Mouse (Mus musculus) ovary, postnatal 36 days (tissue): Measurements from ENCODE around the gene Gmfg.

Source experiments
- DNase-seq: peaks from one replicate; pipeline ENCODE4 v3.0.0; 2022; ENCODE audit warnings: low spot score, mixed read lengths

Gene Gmfg

GRCm38 (mm10) chr7:28438771-28439170 is 1.5 kb downstream of the Gmfg start:
- DNase-seq = no peak

GRCm38 (mm10) chr7:28440739-28441138 is 3.5 kb downstream of the Gmfg start:
- no peak for DNase-seq

DNA sequence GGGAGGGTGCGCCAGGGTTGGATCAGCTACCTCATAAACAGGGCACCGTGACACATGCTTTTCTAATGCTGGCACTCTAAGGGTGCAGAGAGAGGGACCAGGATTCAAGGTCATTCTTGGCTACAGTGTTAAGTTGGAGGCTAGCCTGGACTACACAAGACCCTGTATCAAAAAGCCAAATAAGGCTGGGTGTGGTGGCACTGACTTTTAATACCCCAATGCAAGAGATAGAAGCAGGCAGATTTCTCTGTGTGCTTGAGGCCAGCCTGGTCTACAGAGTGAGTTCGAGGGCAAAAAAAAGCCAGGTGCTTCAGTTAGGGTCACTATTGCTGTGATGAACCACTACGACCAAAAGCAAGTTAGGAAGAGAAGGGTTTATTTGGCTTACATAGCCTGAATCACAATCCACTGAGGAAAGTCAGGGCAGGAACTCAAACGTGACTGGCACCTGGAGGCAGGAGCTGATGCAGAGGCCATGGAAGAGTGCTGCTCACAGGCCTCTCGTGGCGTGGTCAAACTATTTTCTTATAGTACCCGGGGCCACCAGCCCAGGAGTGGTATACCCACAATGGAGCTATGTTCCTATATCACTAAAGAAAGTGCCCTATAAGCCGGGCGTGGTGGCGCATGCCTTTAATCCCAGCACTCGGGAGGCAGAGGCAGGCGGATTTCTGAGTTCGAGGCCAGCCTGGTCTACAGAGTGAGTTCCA is 4.7 kb downstream of the Gmfg start:
- no peak for DNase-seq

DNA sequence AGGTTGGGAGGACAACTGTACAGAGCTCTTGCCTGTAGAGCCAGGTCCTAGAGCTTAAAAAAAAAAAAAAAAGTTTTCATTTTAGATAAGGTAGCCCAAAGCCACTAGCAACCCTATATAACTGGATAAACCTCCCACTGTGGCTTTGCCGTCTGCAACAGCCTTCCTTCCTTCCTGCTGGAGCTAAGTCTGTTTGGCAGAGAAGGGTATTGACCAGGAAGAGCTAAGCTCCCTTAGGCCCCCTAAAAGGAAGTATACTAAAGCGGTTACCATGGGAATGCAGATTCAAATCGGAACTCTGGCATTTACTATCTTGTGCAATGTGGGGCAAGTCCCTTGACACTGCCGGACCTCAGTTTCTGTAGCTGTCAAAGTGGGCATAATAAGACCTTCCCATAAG is 5.4 kb downstream of the Gmfg start:
- no peak for DNase-seq

DNA sequence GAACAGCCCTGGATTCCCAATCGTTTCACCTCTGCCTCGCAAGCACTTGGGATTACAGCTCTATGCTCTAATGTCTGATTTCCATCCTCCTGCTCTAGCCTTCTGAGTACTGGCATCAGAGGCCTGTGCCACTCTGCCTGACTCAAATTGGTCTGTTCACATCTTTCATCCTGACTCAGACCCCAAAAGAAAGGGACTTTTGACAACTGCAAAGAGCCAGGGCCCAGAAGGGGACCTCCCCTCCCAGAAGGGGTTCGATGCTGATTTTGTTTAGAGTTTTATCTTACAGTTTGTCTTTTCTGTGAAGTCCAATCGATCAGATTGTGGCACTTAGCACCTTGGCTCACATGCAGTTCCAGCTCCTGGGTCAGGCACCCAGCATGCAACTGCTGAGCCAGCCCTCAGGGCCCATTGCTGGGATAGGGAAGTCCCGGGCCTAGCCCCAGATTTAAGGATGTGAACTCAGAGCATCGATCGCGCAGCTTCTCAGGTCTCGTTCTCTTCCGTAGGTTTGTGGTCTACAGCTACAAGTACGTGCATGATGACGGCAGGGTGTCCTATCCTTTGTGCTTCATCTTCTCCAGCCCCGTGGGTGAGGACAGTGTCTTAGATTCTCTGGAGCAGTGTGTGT is 7.2 kb downstream of the Gmfg start:
- DNase-seq = no peak

- DNase-seq = peak; percentile 76
Observed at GRCm38 (mm10) chr7:28446446-28446845, 9.2 kb downstream of the Gmfg start.

GRCm38 (mm10) chr7:28447101-28447830 is 10.0 kb downstream of the Gmfg start:
- peak; percentile 35 for DNase-seq

DNA sequence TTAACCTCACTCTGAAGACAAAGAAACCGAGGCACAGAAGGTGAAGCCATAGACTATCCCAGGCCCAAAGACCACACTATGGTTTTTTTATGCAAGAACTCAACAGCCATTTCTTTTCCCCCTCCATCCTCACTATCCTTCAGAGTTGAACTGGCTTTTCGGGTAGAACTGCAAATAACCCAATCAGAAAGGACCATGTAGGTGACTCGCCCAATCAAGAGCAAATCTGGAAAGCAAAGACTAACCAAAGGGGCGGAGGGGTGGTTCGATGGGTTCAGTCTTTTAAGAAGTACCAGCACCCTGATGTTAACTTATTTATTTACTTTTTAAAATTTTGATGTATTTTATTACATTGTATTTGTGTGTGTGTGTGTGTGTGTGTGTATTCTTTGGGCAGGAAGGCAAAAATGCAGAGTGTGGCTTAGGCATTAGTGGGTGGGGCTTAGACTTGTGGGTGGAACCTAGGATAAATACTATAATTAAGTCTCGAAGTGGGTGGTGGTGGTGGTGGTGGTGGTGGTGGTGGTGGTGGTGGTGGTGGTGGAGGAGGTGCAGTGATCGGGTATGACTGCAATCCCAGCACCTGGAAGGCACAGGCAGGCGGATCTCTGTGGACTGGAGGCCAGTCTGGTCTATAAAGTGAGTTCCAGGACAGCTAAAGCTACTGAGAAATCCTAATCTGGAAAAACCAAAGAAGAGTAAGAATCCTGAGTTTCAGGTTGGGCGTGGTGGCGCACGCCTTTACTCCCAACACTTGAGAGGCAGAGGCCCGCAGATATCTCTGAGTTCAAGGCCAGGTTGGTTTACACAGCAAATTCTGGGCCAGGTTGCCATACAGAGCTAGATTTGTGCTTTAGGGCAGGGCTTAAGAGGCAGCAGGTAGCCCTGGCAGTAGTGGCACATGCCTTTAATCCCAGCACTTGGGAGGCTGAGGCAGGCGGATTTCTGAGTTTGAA is 10.9 kb downstream of the Gmfg start:
- DNase-seq = no peak

- peak; percentile 27 for DNase-seq
Observed at GRCm38 (mm10) chr7:28451531-28452360, 14.5 kb downstream of the Gmfg start, which contains the start of gene Lrfn1. Lrfn1 (plus strand) TSS chr7:28451980.

- no peak for DNase-seq
Observed at GRCm38 (mm10) chr7:28452361-28453005, 15.2 kb downstream of the Gmfg start.

- no peak for DNase-seq
Observed at GRCm38 (mm10) chr7:28460361-28460760, 23.1 kb downstream of the Gmfg start.

DNA sequence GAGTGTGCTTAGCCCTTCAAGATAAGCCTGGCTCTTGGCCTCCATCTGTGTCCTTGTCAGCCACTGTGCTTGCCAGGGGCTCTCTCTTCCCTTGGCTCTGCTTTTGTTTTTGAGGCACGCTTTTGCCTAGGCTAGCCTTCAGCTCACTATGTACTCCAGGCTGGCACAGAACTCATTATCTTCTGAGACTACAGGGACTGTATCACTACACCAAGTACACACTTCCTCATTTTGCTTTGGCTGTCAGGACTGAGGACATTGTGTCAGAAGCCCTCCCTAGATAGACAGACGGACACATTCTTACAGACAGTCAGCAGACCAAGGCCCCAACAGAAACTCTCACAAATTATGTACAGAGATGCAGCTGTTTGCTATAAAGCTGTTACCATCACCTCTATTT is 25.5 kb downstream of the Gmfg start:
- no peak for DNase-seq

GRCm38 (mm10) chr7:28464416-28465212 is 27.4 kb downstream of the Gmfg start:
- DNase-seq = peak; percentile 63

DNA sequence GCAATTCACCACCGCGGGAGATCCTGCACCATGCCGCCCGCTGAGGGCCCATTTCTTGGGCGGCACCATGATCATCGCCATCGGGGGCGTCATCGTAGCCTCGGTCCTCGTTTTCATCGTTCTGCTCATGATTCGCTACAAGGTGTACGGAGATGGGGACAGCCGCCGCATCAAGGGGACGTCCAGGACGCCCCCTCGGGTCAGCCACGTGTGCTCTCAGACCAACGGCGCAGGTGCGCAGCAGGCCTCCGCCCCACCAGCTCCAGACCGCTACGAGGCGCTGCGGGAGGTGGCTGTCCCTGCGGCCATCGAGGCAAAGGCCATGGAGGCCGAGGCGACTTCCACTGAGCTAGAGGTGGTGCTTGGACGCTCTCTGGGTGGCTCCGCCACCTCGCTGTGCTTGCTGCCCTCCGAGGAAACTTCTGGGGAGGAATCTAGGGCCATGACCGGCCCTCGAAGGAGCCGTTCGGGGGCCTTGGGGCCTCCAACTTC is 29.5 kb downstream of the Gmfg start:
- DNase-seq = no peak

DNA sequence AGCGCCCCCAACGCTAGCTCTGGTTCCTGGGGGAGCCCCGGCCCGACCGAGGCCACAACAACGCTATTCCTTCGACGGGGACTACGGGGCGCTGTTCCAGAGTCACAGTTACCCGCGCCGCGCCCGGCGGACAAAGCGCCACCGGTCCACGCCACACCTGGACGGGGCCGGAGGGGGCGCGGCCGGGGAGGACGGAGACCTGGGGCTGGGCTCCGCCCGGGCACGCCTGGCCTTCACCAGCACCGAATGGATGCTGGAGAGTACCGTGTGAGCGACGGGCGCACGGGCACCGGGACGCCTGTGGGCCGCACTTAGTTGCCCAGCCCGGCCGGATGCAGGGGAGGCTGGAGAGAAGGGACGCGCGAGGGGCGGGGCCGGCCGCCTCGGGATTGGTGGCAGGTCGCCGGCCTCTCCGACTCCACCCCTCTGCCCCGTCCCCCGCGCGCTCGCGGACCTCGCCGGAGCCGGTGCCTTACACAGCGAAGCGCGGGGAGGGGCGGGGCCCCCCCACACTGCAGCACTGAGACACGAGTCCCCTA is 30.0 kb downstream of the Gmfg start:
- DNase-seq = peak; percentile 69

DNA sequence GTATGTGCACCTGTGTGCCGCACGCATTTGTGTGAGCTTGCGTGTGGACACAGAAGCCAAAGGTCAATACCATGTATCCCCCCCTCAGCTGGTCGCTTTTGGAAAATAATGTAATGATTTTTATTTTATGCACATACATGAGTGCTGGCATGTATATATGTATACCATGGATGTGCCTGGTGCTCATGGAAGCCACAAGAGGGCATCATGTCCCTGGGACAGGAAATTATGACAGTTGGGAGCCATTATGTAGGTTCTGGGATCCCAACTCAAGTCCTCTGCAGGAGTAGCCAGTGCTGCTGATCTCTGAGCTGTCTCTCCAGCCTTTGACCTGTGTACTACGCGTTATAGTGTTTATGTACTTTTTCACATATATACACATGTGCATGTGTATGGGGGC is 38.9 kb downstream of the Gmfg start:
- DNase-seq = no peak

GRCm38 (mm10) chr7:28477363-28477762 is 40.1 kb downstream of the Gmfg start:
- DNase-seq = no peak

DNA sequence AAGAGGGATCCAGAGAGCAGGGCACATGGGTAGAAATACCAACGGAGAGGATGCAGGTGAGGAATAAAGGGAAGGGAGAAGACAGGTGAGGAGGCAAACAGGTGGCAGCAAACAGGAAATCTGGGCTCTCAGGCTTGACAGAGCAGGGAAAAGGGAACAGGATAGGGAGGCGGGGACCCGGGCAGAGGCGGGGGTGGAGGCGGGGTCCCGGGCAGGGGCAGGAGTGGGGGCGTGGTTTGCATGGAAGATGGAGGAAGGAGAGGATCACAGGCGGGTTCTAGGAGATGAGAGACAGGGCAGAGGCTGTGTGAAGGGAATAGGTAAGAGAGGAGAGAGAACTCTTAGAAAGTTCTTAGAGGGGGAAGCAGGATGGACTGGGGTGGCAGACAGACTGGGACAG is 41.6 kb downstream of the Gmfg start:
- DNase-seq = no peak

DNA sequence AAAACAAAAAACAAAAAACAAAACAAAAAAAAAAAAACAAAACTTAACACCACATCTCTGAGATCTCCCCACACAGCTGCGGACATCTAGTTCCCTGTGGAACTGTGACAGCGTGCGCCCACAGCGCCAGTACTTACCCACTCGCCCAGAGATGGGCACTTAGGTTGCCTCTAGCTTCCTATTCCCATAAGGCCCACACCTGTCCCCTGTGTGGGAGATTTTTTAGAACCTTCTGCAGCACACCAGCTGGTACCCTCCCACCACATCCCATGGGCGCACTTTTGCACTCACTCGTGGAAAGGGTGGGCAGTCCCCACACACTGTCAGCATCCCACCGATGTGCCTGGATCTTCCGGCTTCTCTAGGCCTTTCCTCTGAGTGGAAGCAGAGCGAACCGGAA is 45.6 kb downstream of the Gmfg start:
- no peak for DNase-seq
